Mouse (Mus musculus) adrenal gland, postnatal 4 days (tissue): ENCODE results near the gene Galnt9. TPM values are rescaled to one million over a fixed set of nuclear protein-coding genes. Genes with fewer than 3 reads are reported as not detected.

Experiments used
- DNase-seq, 2 experiments: peaks; one replicate each; pipeline ENCODE4 v3.0.0; 2021 to 2022; ENCODE audit warnings: low spot score in 2 of 2, mixed read lengths in 2 of 2
- total RNA-seq, 2 experiments: library from RNA; stranded (reverse); gene quantifications; 2 replicates each; pipeline ENCODE4 v1.2.3; 2021

Galnt9 gene
- total RNA-seq, 2 experiments from 2014 or later = 0.76 to 0.85 TPM

GRCm38 (mm10) chr5:110582647-110583538 is 38.7 kb downstream of the Galnt9 start:
- DNase-seq = no peak

GRCm38 (mm10) chr5:110587467-110587866 is 43.3 kb downstream of the Galnt9 start:
- DNase-seq = no peak

GRCm38 (mm10) chr5:110589833-110590232 is 45.7 kb downstream of the Galnt9 start:
- no peak for DNase-seq

- no peak for DNase-seq
Observed at GRCm38 (mm10) chr5:110594465-110594864, 50.3 kb downstream of the Galnt9 start.

- DNase-seq = no peak
Observed at GRCm38 (mm10) chr5:110595341-110595740, 51.2 kb downstream of the Galnt9 start.

- DNase-seq = no peak
Observed at GRCm38 (mm10) chr5:110596086-110596780, 52.1 kb downstream of the Galnt9 start.

GRCm38 (mm10) chr5:110597502-110597901 is 53.3 kb downstream of the Galnt9 start:
- no peak for DNase-seq

- DNase-seq = no peak
Observed at GRCm38 (mm10) chr5:110598298-110599095, 54.3 kb downstream of the Galnt9 start.

- no peak for DNase-seq
Observed at GRCm38 (mm10) chr5:110603016-110603685, 59.0 kb downstream of the Galnt9 start.

GRCm38 (mm10) chr5:110604311-110604710 is 60.2 kb downstream of the Galnt9 start:
- no peak for DNase-seq

- no peak for DNase-seq
Observed at GRCm38 (mm10) chr5:110605531-110606221, 61.5 kb downstream of the Galnt9 start.

GRCm38 (mm10) chr5:110607767-110608166 is 63.6 kb downstream of the Galnt9 start:
- no peak for DNase-seq

- no peak for DNase-seq
Observed at GRCm38 (mm10) chr5:110608336-110608735, 64.2 kb downstream of the Galnt9 start.

GRCm38 (mm10) chr5:110608941-110609340 is 64.8 kb downstream of the Galnt9 start:
- DNase-seq = no peak

GRCm38 (mm10) chr5:110609425-110609824 is 65.3 kb downstream of the Galnt9 start:
- no peak for DNase-seq

GRCm38 (mm10) chr5:110609868-110610267 is 65.7 kb downstream of the Galnt9 start:
- DNase-seq = no peak

- no peak for DNase-seq
Observed at GRCm38 (mm10) chr5:110610484-110610883, 66.3 kb downstream of the Galnt9 start.

GRCm38 (mm10) chr5:110611435-110612158 is 67.4 kb downstream of the Galnt9 start:
- DNase-seq = no peak

GRCm38 (mm10) chr5:110619226-110619625 is 75.1 kb downstream of the Galnt9 start:
- DNase-seq = no peak

- no peak for DNase-seq
Observed at GRCm38 (mm10) chr5:110624319-110624718, 80.2 kb downstream of the Galnt9 start.
